Mouse (Mus musculus) CH12.LX (cell line): ENCODE measurements at regions not wholly inside any gene's neighbourhood (a gene's known extent, or its start where the extent isn't known, plus 50 kb on each side); places are given as distances from the start of the nearest gene placed in this dataset.
A peak's percentile ranks its signal among the peaks of the same experiment; 100 is the strongest.

Experiments used
- DNase-seq: peaks from one replicate; pipeline ENCODE4 v3.0.0-alpha.2; 2013; ENCODE audit errors: extremely low read depth
- H3K27ac ChIP-seq: 2 replicates; pipeline ENCODE4 v1.5.1; 2012; ENCODE audit warnings: low read depth, mild to moderate bottlenecking, control low read depth, moderate library complexity; ENCODE audit not compliant: insufficient read depth
- H3K27me3 ChIP-seq: replicated peaks from 2 replicates; pipeline ENCODE3; 2012; ENCODE audit warnings: inconsistent platforms
- H3K36me3 ChIP-seq, 2 experiments: replicated peaks in 1 of 2; 2 replicates each; pipeline versions ENCODE3 to v1.6.1; 2012; ENCODE audit warnings: inconsistent platforms in 1 of 2, low read length in 1 of 2, mild to moderate bottlenecking in 1 of 2, mixed read lengths in 1 of 2, moderate library complexity in 1 of 2; ENCODE audit not compliant: control insufficient read depth in 1 of 2, insufficient read depth in 1 of 2
- H3K4me1 ChIP-seq, 2 experiments: 2 replicates each; pipeline ENCODE4 v1.6.1; 2012; ENCODE audit warnings: inconsistent platforms in 1 of 2, moderate library complexity in 1 of 2; ENCODE audit not compliant: insufficient read depth in 2 of 2, control insufficient read depth in 1 of 2
- H3K4me2 ChIP-seq: 2 replicates; pipeline ENCODE4 v1.6.1; 2012; ENCODE audit warnings: low read depth, mild to moderate bottlenecking, control low read depth; ENCODE audit not compliant: poor library complexity, insufficient read depth, severe bottlenecking
- H3K4me3 ChIP-seq, 3 experiments: fragments of 150-350 bp in 1 of 3; sonication (generic) in 1 of 3; replicated peaks in 1 of 3; 2 replicates each; pipeline versions ENCODE3 to v1.5.1; 2011 to 2012; ENCODE audit warnings: low read depth in 2 of 3, low read length in 2 of 3, mild to moderate bottlenecking in 2 of 3, moderate library complexity in 2 of 3, control low read depth in 1 of 3, improper control_type of control experiment in 1 of 3, inconsistent platforms in 1 of 3, mixed read lengths in 1 of 3; ENCODE audit not compliant: poor library complexity in 1 of 3
- H3K79me2 ChIP-seq: replicated peaks from 2 replicates; pipeline ENCODE4 v1.6.1; 2012; ENCODE audit warnings: mild to moderate bottlenecking, moderate library complexity; ENCODE audit not compliant: control insufficient read depth, poor library complexity, insufficient read depth, severe bottlenecking; ENCODE audit errors: extremely low read depth
- H3K9ac ChIP-seq: 2 replicates; pipeline ENCODE4 v1.6.1; 2012; ENCODE audit warnings: low read depth, mild to moderate bottlenecking, control low read depth, moderate library complexity; ENCODE audit not compliant: insufficient read depth
- H3K9me3 ChIP-seq: replicated peaks from 2 replicates; pipeline ENCODE3; 2012; ENCODE audit warnings: low read length, inconsistent platforms, mixed read lengths
- BHLHE40 ChIP-seq: IDR thresholded peaks from 2 replicates; pipeline ENCODE4 v1.6.1; 2011; ENCODE audit warnings: mild to moderate bottlenecking, low read depth, low read length, improper control_type of control experiment
- CHD1 ChIP-seq: IDR thresholded peaks from 2 replicates; pipeline ENCODE4 v1.6.1; 2012; ENCODE audit warnings: low read depth, low read length, improper control_type of control experiment, inconsistent platforms
- CHD2 ChIP-seq: IDR thresholded peaks from 2 replicates; pipeline ENCODE4 v1.6.1; 2011; ENCODE audit warnings: low read length, improper control_type of control experiment
- CTCF ChIP-seq, 2 experiments: IDR thresholded peaks in 1 of 2; conservative IDR thresholded peaks in 1 of 2; 2 replicates each; pipeline ENCODE4 v1.5.1; 2011 to 2012; ENCODE audit warnings: low read depth in 2 of 2, low read length in 2 of 2, improper control_type of control experiment in 1 of 2, inconsistent platforms in 1 of 2, mild to moderate bottlenecking in 1 of 2, moderate library complexity in 1 of 2
- E2F4 ChIP-seq: IDR thresholded peaks from 2 replicates; pipeline ENCODE4 v1.6.1; 2011; ENCODE audit warnings: low read depth, low read length, improper control_type of control experiment; ENCODE audit not compliant: insufficient replicate concordance
- ELF1 ChIP-seq: IDR thresholded peaks from 2 replicates; pipeline ENCODE4 v1.6.1; 2014; ENCODE audit warnings: low read depth, mild to moderate bottlenecking, inconsistent platforms, low read length, improper control_type of control experiment
- EP300 ChIP-seq: IDR thresholded peaks from 2 replicates; pipeline ENCODE4 v1.6.1; 2011; ENCODE audit warnings: low read length, improper control_type of control experiment
- ETS1 ChIP-seq: conservative IDR thresholded peaks from 2 replicates; pipeline ENCODE4 v1.6.1; 2012; ENCODE audit warnings: low read depth, mild to moderate bottlenecking, inconsistent platforms, low read length, improper control_type of control experiment, moderate library complexity
- GABPA ChIP-seq: IDR thresholded peaks from 2 replicates; pipeline ENCODE4 v1.6.1; 2012; ENCODE audit warnings: low read depth, low read length, improper control_type of control experiment, inconsistent platforms; ENCODE audit not compliant: insufficient replicate concordance
- HCFC1 ChIP-seq: IDR thresholded peaks from 2 replicates; pipeline ENCODE4 v1.6.1; 2012; ENCODE audit warnings: low read depth, mild to moderate bottlenecking, inconsistent platforms, low read length, improper control_type of control experiment
- IRF4 ChIP-seq: IDR thresholded peaks from 2 replicates; pipeline ENCODE4 v1.6.1; 2014; ENCODE audit warnings: low read depth, mild to moderate bottlenecking, inconsistent platforms, low read length, improper control_type of control experiment
- JUND ChIP-seq: conservative IDR thresholded peaks from 2 replicates; pipeline ENCODE4 v1.6.1; 2011; ENCODE audit warnings: low read depth, low read length, improper control_type of control experiment
- MAFK ChIP-seq: IDR thresholded peaks from 2 replicates; pipeline ENCODE4 v1.6.1; 2011; ENCODE audit warnings: low read length, improper control_type of control experiment; ENCODE audit not compliant: insufficient replicate concordance
- MAX ChIP-seq: IDR thresholded peaks from 2 replicates; pipeline ENCODE4 v1.6.1; 2011; ENCODE audit warnings: low read length, improper control_type of control experiment
- MEF2A ChIP-seq: IDR thresholded peaks from 2 replicates; pipeline ENCODE4 v1.6.1; 2014; ENCODE audit warnings: low read depth, mild to moderate bottlenecking, inconsistent platforms, low read length, improper control_type of control experiment, borderline replicate concordance
- NELFE ChIP-seq: IDR thresholded peaks from 2 replicates; pipeline ENCODE4 v1.6.1; 2011; ENCODE audit warnings: low read depth, low read length, improper control_type of control experiment
- NRF1 ChIP-seq: IDR thresholded peaks from 2 replicates; pipeline ENCODE4 v1.6.1; 2014; ENCODE audit warnings: low read depth, mild to moderate bottlenecking, inconsistent platforms, low read length, improper control_type of control experiment, moderate library complexity
- PAX5 ChIP-seq: IDR thresholded peaks from 2 replicates; pipeline ENCODE4 v1.6.1; 2012; ENCODE audit warnings: low read length, inconsistent platforms, mixed read lengths
- POLR2AphosphoS2 ChIP-seq: IDR thresholded peaks from 2 replicates; pipeline ENCODE4 v1.6.1; 2011; ENCODE audit warnings: low read depth, low read length, improper control_type of control experiment
- RAD21 ChIP-seq: IDR thresholded peaks from 2 replicates; pipeline ENCODE4 v1.6.1; 2011; ENCODE audit warnings: low read depth, mild to moderate bottlenecking, low read length, improper control_type of control experiment, moderate library complexity
- RCOR1 ChIP-seq: conservative IDR thresholded peaks from 2 replicates; pipeline ENCODE4 v1.6.1; 2012; ENCODE audit warnings: low read depth, mild to moderate bottlenecking, inconsistent platforms, low read length, improper control_type of control experiment
- SIN3A ChIP-seq: IDR thresholded peaks from 2 replicates; pipeline ENCODE4 v1.6.1; 2012; ENCODE audit warnings: low read length, improper control_type of control experiment, inconsistent platforms
- SMC3 ChIP-seq: IDR thresholded peaks from 2 replicates; pipeline ENCODE4 v1.6.1; 2011; ENCODE audit warnings: low read depth, low read length, improper control_type of control experiment
- TBP ChIP-seq: conservative IDR thresholded peaks from 2 replicates; pipeline ENCODE4 v1.6.1; 2011; ENCODE audit warnings: low read depth, low read length, improper control_type of control experiment
- TCF12 ChIP-seq: IDR thresholded peaks from 2 replicates; pipeline ENCODE4 v1.6.1; 2014; ENCODE audit warnings: low read depth, mild to moderate bottlenecking, inconsistent platforms, low read length, improper control_type of control experiment
- USF1 ChIP-seq: IDR thresholded peaks from 2 replicates; pipeline ENCODE4 v1.6.1; 2014; ENCODE audit warnings: low read depth, mild to moderate bottlenecking, inconsistent platforms, low read length, improper control_type of control experiment
- USF2 ChIP-seq: conservative IDR thresholded peaks from 2 replicates; pipeline ENCODE4 v1.6.1; 2011; ENCODE audit warnings: low read depth, low read length, improper control_type of control experiment
- ZC3H11A ChIP-seq: IDR thresholded peaks from 2 replicates; pipeline ENCODE4 v1.6.1; 2012; ENCODE audit warnings: low read depth, mild to moderate bottlenecking, inconsistent platforms, low read length, improper control_type of control experiment
- ZMIZ1 ChIP-seq: IDR thresholded peaks from 2 replicates; pipeline ENCODE4 v1.6.1; 2012; ENCODE audit warnings: low read depth, mild to moderate bottlenecking, inconsistent platforms, low read length, improper control_type of control experiment
- dilution Hi-C: fragments of 300-500 bp; cut with MboI; formaldehyde crosslinking; loops from 2 replicates; pipeline ENCODE4 v1.14.3; 2020; ENCODE audit warnings: low sequenced_read_pairs; ENCODE audit not compliant: extremely low pct_unique_long_range_greater_than_20kb, extremely low pct_ligation_motif_present
- in situ Hi-C: fragments of 300-500 bp; cut with MboI; formaldehyde crosslinking; loops from 3 replicates; pipeline ENCODE4 v1.14.3; 2019; ENCODE audit warnings: low sequenced_read_pairs, low pct_ligation_motif_present, low pct_unique_long_range_greater_than_20kb, mixed read lengths

DNA sequence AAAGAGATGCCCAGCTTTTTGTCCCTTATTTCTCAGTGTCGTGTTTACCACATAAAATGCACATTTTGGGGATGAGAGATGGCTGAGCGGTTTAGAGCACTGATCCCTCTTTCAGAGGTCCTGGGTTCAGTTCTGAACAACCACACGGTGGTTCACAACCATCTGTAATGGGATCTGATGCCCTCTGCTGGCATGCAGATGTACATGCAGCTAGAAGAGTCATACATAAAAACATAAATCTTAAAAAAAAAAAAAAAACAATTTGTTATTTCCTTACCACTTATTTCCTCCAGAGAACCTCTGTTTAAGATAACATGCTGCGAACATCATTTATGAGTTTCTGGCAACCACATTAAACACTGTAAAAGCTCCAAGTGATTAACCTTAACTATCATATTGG lies 149.0 kb upstream of the Slco3a1 start:
- DNase-seq: no peak
- no peaks in the 10 kb centered on the region for H3K79me2 ChIP-seq
- no peak overlapping the region for H3K9ac ChIP-seq
- no peak overlapping the region for H3K4me3 ChIP-seq
- TF ChIP-seq PAX5 (no peak), HCFC1 (no peak), TBP (no peak), CTCF (conservative IDR thresholded peaks at IDR 0.05 in 1 of 2, IDR thresholded peaks at IDR 0.05 in 1 of 2; ENCODE audit: low read depth in 2 of 2, low read length in 2 of 2) (peak; percentile 22 to 40; a peak in 3 of 4 replicates), SIN3A (no peak), USF1 (no peak), ELF1 (no peak), IRF4 (no peak), CHD2 (no peak), JUND (no peak), MAFK (no peak), SMC3 (peak; percentile 36), ZC3H11A (no peak), GABPA (no peak), MEF2A (no peak), E2F4 (no peak), RAD21 (peak; percentile 23), EP300 (no peak), ETS1 (no peak)
- no peak overlapping the region for H3K27ac ChIP-seq
- peaks cover 2% of the 10 kb centered on the region for H3K27me3 ChIP-seq
- no peak overlapping the region for H3K4me2 ChIP-seq
- dilution Hi-C loops: no loop called here
- H3K4me1 ChIP-seq: no peaks in the 10 kb centered on the region
- H3K9me3 ChIP-seq: no peaks in the 10 kb centered on the region
- in situ Hi-C loops: loop anchor here (10.0 kb wide), 1 partner anchor 279 kb away; no protein-coding TSS in a partner anchor
- H3K36me3 ChIP-seq: no peaks in the 10 kb centered on the region

- H3K36me3 ChIP-seq: no peaks in the 10 kb centered on the region
- H3K79me2 ChIP-seq: no peaks in the 10 kb centered on the region
- no peak overlapping the region for H3K4me3 ChIP-seq
- no peak for DNase-seq
- no peaks in the 10 kb centered on the region for H3K4me1 ChIP-seq
- H3K27ac ChIP-seq: no peak overlapping the region
- in situ Hi-C loops: no loop called here
- H3K9me3 ChIP-seq: no peaks in the 10 kb centered on the region
- TF ChIP-seq USF2 (no peak), BHLHE40 (no peak), CHD1 (no peak), ZMIZ1 (no peak), POLR2AphosphoS2 (no peak), ZC3H11A (no peak), RCOR1 (no peak), SMC3 (no peak), TBP (no peak), CHD2 (no peak), NELFE (no peak), MAX (no peak), MEF2A (no peak), TCF12 (no peak), NRF1 (no peak)
- TF ChIP-seq, all 38 proteins: peak for 0
- dilution Hi-C loops: no loop called here
- Histone ChIP-seq H3K4me2 (no peak overlapping the region), H3K27me3 (no peaks in the 10 kb centered on the region), H3K9ac (no peak overlapping the region)
These were observed 143.3 kb upstream of the Slco3a1 start for GRCm38 (mm10) chr7:74697794-74698354.
